Mouse (Mus musculus) induced T-regulatory cell, adult 2 months (primary cell): ENCODE results near the gene Cpn1.
A peak's percentile ranks its signal among the peaks of the same experiment; 100 is the strongest.
"Not testable (repeated sequence)": the region's sequence is repeated elsewhere in the genome, so short reads cannot be mapped to it uniquely, and the experiment has no call there.

Experiments used
- DNase-seq: peaks from one replicate; pipeline ENCODE4 v3.0.0-alpha.2; 2012; ENCODE audit warnings: low read depth

Gene Cpn1

GRCm38 (mm10) chr19:43981992-43982391, 4.4 kb downstream of the Cpn1 start:
- no peak for DNase-seq

GRCm38 (mm10) chr19:43980711-43981110, 5.6 kb downstream of the Cpn1 start:
- DNase-seq = no peak

- DNase-seq = no peak
Observed at GRCm38 (mm10) chr19:43977799-43978198, 8.6 kb downstream of the Cpn1 start.

- no peak for DNase-seq
Observed at GRCm38 (mm10) chr19:43976661-43977060, 9.7 kb downstream of the Cpn1 start.

- no peak for DNase-seq
Observed at GRCm38 (mm10) chr19:43974221-43974620, 12.1 kb downstream of the Cpn1 start.

- DNase-seq = no peak
Observed at GRCm38 (mm10) chr19:43973711-43974110, 12.6 kb downstream of the Cpn1 start.

- DNase-seq = no peak
Observed at GRCm38 (mm10) chr19:43972129-43972528, 14.2 kb downstream of the Cpn1 start.

DNA sequence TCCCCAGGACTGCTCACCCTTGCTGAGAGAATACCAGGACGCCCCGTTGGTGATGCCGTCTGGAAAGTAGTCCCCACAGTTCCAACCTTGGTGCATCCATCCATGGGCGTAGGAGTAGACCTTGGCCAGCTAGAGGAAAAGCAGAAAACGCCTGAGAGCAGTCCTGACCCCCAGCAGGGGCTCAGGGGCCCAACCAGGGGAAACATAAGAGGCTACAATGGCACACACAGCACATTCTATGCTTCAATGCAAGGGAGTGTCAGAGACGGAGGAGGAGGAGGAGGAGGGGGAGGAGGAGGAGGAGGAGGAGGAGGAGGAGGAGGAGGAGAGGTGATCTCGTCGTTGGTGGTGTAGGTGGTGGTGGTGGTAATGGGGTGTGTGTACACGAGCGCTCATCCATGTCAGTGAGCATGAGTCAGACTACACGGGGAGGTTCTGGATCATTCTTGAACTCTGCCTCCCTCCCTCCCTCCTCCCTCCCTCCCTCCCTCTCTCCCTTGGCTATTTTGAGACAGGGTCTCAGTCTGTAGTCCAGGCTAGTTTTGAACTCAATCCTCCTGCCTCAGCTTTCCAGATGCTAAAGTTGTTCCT, 17.8 kb downstream of the Cpn1 start:
- no peak for DNase-seq

DNA sequence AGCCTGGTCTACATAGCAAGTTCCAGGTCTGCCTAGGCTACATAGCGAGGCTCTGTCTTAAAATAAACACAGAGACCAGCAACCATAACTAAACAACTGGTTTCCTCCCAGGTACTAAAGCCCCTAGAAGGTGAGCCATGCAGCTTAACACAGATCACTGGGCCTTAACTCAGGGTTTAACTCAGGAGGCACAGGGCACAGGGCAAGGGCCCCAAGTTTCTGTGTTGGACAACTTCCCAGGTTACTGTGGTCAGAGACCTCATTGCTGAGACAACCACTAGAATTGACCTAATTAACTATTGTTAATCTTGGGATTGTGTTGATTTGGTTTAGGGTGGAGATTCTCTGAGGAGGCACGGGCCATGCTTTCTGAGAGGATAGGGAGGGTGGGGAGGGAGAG, 19.9 kb downstream of the Cpn1 start:
- DNase-seq = no peak

- no peak for DNase-seq
Observed at GRCm38 (mm10) chr19:43965496-43966085, 20.8 kb downstream of the Cpn1 start.

GRCm38 (mm10) chr19:43962795-43963194, 23.6 kb downstream of the Cpn1 start:
- DNase-seq = no peak

GRCm38 (mm10) chr19:43961185-43961584, 25.2 kb downstream of the Cpn1 start:
- DNase-seq = peak; percentile 68

- DNase-seq = no peak
Observed at GRCm38 (mm10) chr19:43960014-43960413, 26.3 kb downstream of the Cpn1 start.

GRCm38 (mm10) chr19:43959162-43959561, 27.2 kb downstream of the Cpn1 start:
- DNase-seq = peak; percentile 74

- no peak for DNase-seq
Observed at GRCm38 (mm10) chr19:43957881-43958280, 28.5 kb downstream of the Cpn1 start.

GRCm38 (mm10) chr19:43957402-43957801, 29.0 kb downstream of the Cpn1 start:
- no peak for DNase-seq

GRCm38 (mm10) chr19:43955266-43955665, 31.1 kb downstream of the Cpn1 start:
- DNase-seq = no peak

DNA sequence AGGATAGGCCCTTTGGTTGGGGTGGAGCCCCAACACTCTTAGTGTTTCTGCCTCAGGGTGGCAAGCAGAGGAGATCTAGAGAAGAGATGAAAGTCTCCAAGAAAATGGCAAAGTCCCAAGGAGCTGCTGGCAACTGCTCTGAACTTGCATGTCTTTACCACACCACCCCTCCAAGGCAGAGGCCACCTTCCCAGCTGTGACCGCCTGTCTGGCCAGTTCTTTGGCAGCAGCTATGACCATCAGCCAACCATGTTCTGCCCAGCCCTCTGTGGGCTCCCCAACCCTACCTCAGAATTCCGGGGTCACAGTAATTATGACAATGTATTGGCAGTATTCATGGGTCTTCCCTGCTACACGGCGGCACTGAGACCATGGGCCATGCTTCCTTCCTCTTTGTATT, 31.5 kb downstream of the Cpn1 start:
- DNase-seq = no peak

DNA sequence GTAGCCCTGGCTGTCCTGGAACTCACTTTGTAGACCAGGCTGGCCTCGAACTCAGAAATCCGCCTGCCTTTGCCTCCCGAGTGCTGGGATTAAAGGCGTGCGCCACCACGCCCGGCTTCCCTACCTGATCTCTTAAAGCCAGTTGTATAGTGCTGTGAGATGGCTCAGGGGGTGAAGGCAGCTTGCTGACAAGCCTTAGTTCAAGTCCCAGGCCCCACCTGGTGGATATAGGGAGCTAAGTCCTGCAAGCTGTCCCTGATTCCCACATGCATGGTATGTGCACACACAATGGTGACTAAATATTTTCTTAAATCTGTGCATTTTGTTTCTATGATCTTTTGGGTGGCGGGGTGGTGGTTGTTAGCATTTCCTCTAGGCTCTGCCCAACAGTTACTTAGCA, 33.4 kb downstream of the Cpn1 start:
- not testable (repeated sequence) for DNase-seq

DNA sequence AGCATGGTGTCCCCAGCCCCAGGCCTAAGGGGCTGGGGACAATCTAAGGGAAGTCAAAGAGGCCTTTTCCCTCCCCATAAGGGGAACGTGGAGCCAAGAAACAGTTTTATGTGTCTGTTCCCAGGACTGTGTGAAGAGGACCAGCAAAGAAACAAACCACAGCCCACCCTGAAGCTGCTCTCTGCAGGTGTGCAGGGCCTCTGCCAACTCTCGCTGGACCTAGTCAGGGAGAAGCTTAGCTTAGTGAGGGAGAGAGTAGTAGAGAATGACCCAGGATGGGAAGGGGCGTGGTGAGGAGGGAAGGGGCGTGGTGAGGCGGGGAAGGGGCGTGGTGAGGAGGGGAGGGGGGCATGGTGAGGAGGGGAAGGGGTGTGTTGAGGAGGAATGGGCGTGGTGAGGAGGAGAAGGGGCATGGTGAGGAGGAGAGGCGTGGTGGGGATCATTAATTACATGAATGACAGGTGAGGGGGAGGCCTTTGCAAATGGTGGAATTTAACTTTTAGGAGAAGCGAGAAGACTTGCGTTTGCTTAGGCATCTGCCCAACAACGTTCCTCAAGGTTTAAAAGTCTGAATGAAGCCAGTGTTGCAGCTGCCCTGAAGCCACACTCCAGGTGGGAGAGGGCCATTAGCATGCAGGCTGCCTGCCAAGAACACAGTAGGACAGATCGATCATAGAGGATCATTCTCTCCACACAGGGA, 37.1 kb downstream of the Cpn1 start:
- DNase-seq = no peak

DNA sequence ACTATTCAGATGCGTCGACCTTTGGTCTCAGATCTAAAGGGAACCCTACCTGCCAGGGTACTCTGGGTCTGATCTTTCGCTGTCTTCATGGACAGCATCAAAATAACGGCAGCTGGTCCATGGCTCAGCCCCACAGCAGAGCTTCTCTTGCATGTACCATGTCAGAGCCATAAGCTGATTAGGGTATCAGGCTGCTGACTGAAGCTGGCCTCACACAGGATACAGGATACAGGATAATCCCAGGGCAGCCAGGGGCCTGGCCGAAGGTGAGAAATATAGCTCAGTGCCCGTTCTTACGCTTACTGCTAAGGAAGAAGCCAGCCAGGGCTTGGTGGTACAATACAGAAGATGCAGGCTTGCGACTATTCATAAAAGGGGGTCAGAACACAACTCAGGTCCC, 41.8 kb downstream of the Cpn1 start:
- DNase-seq = no peak

DNA sequence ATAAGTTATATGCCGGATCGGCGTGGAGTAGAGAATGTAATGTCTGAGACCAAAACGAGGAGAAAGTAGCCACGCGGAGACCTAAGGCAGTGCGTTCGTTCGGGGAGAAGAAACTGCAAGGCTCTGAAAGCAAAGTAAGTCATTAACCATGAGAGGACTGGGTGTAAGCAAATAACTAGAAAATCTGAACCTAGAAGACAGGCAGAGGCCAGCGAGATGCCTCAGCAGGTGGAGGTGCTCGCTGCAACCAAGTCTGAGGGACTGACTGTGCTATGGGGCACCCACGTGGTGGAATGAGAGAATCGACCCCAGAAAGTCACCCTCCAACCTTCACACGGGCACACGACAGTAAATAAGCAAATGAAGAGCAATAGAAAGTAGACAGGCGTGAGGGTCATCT, 43.3 kb downstream of the Cpn1 start:
- no peak for DNase-seq
